Mouse (Mus musculus) megakaryocyte-erythroid progenitor cell, adult 5-6 weeks (primary cell): ENCODE data around the gene Scyl1. TPM values are rescaled to one million over a fixed set of nuclear protein-coding genes. Genes with fewer than 3 reads are reported as not detected.

Experiments
- ATAC-seq: replicated peaks from 2 replicates; pipeline ENCODE4 v1.8.0; 2016; ENCODE audit warnings: mild to moderate bottlenecking, inconsistent platforms; ENCODE audit not compliant: severe bottlenecking, poor library complexity, low FRiP score, low TSS enrichment
- total RNA-seq, 2 experiments: library from RNA; stranded (forward) in 1 of 2; stranded (reverse) in 1 of 2; fragments of 200-1000, 215-1000 nt in 1 of 2; fragments of >200 nt in 1 of 2; fragmentation: Nextera tagmentation in 1 of 2; gene quantifications; 2 replicates each; pipeline ENCODE4 v1.2.3; 2014 to 2017

Gene Scyl1
- total RNA-seq, 2 experiments from 2014 or later: 23.1 to 43.4 TPM

GRCm38 (mm10) chr19:5750951-5751350, 20.3 kb downstream of the Scyl1 start:
- no peak for ATAC-seq

GRCm38 (mm10) chr19:5749476-5749875, 21.7 kb downstream of the Scyl1 start:
- ATAC-seq: no peak

- ATAC-seq: peak; percentile 63
These were observed 24.3 kb downstream of the Scyl1 start for GRCm38 (mm10) chr19:5746907-5747363.

GRCm38 (mm10) chr19:5745756-5746710, 25.2 kb downstream of the Scyl1 start:
- no peak for ATAC-seq

- ATAC-seq: no peak
These were observed 27.6 kb downstream of the Scyl1 start for GRCm38 (mm10) chr19:5743576-5743975.

- ATAC-seq: no peak
These were observed 29.0 kb downstream of the Scyl1 start for GRCm38 (mm10) chr19:5742241-5742641.

GRCm38 (mm10) chr19:5741641-5742240, 29.5 kb downstream of the Scyl1 start:
- ATAC-seq: no peak

GRCm38 (mm10) chr19:5740320-5741317, 30.6 kb downstream of the Scyl1 start, which contains the start of gene Ltbp3:
Gene Ltbp3 (plus strand): TSS chr19:5740904.
- ATAC-seq: no peak

GRCm38 (mm10) chr19:5739446-5739845, 31.8 kb downstream of the Scyl1 start:
- ATAC-seq: no peak

GRCm38 (mm10) chr19:5734325-5734724, 36.9 kb downstream of the Scyl1 start:
- ATAC-seq: no peak

GRCm38 (mm10) chr19:5731264-5731978, 39.8 kb downstream of the Scyl1 start:
- ATAC-seq: peak; percentile 56

GRCm38 (mm10) chr19:5730314-5731186, 40.7 kb downstream of the Scyl1 start:
- ATAC-seq: no peak

GRCm38 (mm10) chr19:5729444-5729815, 41.8 kb downstream of the Scyl1 start, which contains the start of gene Fam89b:
Gene Fam89b (minus strand): TSS chr19:5729653.
- ATAC-seq: peak; percentile 49

- ATAC-seq: no peak
These were observed 42.4 kb downstream of the Scyl1 start for GRCm38 (mm10) chr19:5728631-5729443.

- ATAC-seq: 0 out of 2 replicates have a peak, but pooled peaks have one; percentile 4
These were observed 43.5 kb downstream of the Scyl1 start for GRCm38 (mm10) chr19:5727701-5728100.

- ATAC-seq: peak; percentile 49
These were observed 44.1 kb downstream of the Scyl1 start for GRCm38 (mm10) chr19:5726961-5727578.
